Mouse (Mus musculus) intestine, embryonic 14.5 days (tissue): ENCODE results near the gene Gm10974. TPM values are rescaled to one million over a fixed set of nuclear protein-coding genes. Genes with fewer than 3 reads are reported as not detected.

ENCODE experiments used
- ATAC-seq: fragments of 200-750 bp; cut with Nextera tagmentation; replicated peaks from 2 replicates; pipeline ENCODE4 v1.8.0; 2017; ENCODE audit warnings: low read depth, moderate number of reproducible peaks, moderate TSS enrichment, moderate library complexity; ENCODE audit not compliant: low FRiP score, low TSS enrichment
- DNase-seq: peaks from one replicate; pipeline ENCODE4 v3.0.0-alpha.2; 2018; ENCODE audit warnings: low spot score
- H3K27ac ChIP-seq: fragments of 300-500 bp; sonication (generic); 2 replicates; pipeline ENCODE4 v1.5.1; 2014; ENCODE audit warnings: low read depth, mild to moderate bottlenecking, control low read depth
- H3K27me3 ChIP-seq: fragments of 300-500 bp; sonication (generic); replicated peaks from 2 replicates; pipeline ENCODE4 v1.6.1; 2014; ENCODE audit warnings: low read length, control low read depth; ENCODE audit not compliant: control insufficient read depth, insufficient read depth
- H3K36me3 ChIP-seq: fragments of 300-500 bp; sonication (generic); 2 replicates; pipeline ENCODE4 v1.6.1; 2014; ENCODE audit warnings: low read length, control low read depth; ENCODE audit not compliant: control insufficient read depth, insufficient read depth
- H3K4me1 ChIP-seq: fragments of 300-500 bp; sonication (generic); replicated peaks from 2 replicates; pipeline ENCODE4 v1.6.1; 2014; ENCODE audit warnings: low read length, control low read depth, mixed read lengths; ENCODE audit not compliant: control insufficient read depth, insufficient read depth
- H3K4me2 ChIP-seq: fragments of 300-500 bp; sonication (generic); 2 replicates; pipeline ENCODE4 v1.6.1; 2014; ENCODE audit warnings: low read length
- H3K4me3 ChIP-seq: fragments of 300-500 bp; sonication (generic); 2 replicates; pipeline ENCODE4 v1.5.1; 2014; ENCODE audit warnings: low read depth, low read length, control low read depth, mixed read lengths
- H3K9ac ChIP-seq: fragments of 300-500 bp; sonication (generic); 2 replicates; pipeline ENCODE4 v1.6.1; 2014; ENCODE audit warnings: mild to moderate bottlenecking, low read length
- H3K9me3 ChIP-seq: fragments of 300-500 bp; sonication (generic); 2 replicates; pipeline ENCODE4 v1.6.1; 2016; ENCODE audit warnings: low read length, control low read depth; ENCODE audit not compliant: control insufficient read depth
- WGBS: fragments of 180-500 bp; shearing (Covaris S2); extraction: QIAGEN DNeasy Blood & Tissue Kit; methylation state at CpG from one replicate; pipeline ENCODE4 v1.1.7; 2014; 5-methylcytosine and 5-hydroxymethylcytosine counted together
- polyA plus RNA-seq: library from polyadenylated mRNA; unstranded; fragments of >200 nt; fragmentation: Nextera tagmentation; extraction: Ambion mirVana; gene quantifications from 2 replicates; pipeline ENCODE4 v1.2.1, GENCODE M21; 2014

Gm10974 gene
- polyA plus RNA-seq, 1 experiment from 2014 or later = not detected

- H3K9me3 ChIP-seq = no peaks in the 10 kb centered on the region
- H3K36me3 ChIP-seq = peaks cover 2% of the 10 kb centered on the region; the same call in 1 of the 2 replicates
- ATAC-seq = no peak
- H3K27ac ChIP-seq = no peak overlapping the region
- no peak overlapping the region for H3K9ac ChIP-seq
- H3K4me2 ChIP-seq = no peak overlapping the region
- peaks cover 14% of the 10 kb centered on the region; the same call in 1 of the 2 replicates for H3K4me1 ChIP-seq
- no peak for DNase-seq
- H3K27me3 ChIP-seq = no peaks in the 10 kb centered on the region
- 91% methylated on average over 8 of the region's 8 CpGs for WGBS
- H3K4me3 ChIP-seq = no peak overlapping the region
These were observed 19.2 kb downstream of the Gm10974 start for GRCm38 (mm10) chr7:66384891-66385290.

- H3K9me3 ChIP-seq = no peaks in the 10 kb centered on the region
- no peak overlapping the region for H3K4me3 ChIP-seq
- H3K4me1 ChIP-seq = peaks cover 14% of the 10 kb centered on the region; the same call in 1 of the 2 replicates
- DNase-seq (no peak), ATAC-seq (no peak)
- H3K36me3 ChIP-seq = peaks cover 1% of the 10 kb centered on the region; the same call in 1 of the 2 replicates
- WGBS = 94% methylated on average over 12 of the region's 12 CpGs
- no peak overlapping the region for H3K27ac ChIP-seq
- no peaks in the 10 kb centered on the region for H3K27me3 ChIP-seq
- H3K9ac ChIP-seq = no peak overlapping the region
- no peak overlapping the region for H3K4me2 ChIP-seq
These were observed 20.1 kb downstream of the Gm10974 start for GRCm38 (mm10) chr7:66385826-66386225.

GRCm38 (mm10) chr7:66386411-66386810 is 20.7 kb downstream of the Gm10974 start:
- Histone ChIP-seq H3K36me3 (no peaks in the 10 kb centered on the region), H3K27ac (no peak overlapping the region), H3K9me3 (no peaks in the 10 kb centered on the region), H3K4me2 (no peak overlapping the region), H3K27me3 (no peaks in the 10 kb centered on the region), H3K4me3 (no peak overlapping the region), H3K9ac (no peak overlapping the region), H3K4me1 (peaks cover 14% of the 10 kb centered on the region; the same call in 1 of the 2 replicates)
- WGBS = 95% methylated on average over 6 of the region's 6 CpGs
- no peak for ATAC-seq
- DNase-seq = no peak

- Histone ChIP-seq H3K27me3 (no peaks in the 10 kb centered on the region), H3K4me1 (peaks cover 14% of the 10 kb centered on the region; the same call in 1 of the 2 replicates), H3K27ac (peak overlapping the region; percentile 66; the same call in 1 of the 2 replicates), H3K4me2 (peak overlapping the region; percentile 92), H3K9ac (peak overlapping the region; percentile 89), H3K4me3 (peak overlapping the region; percentile 71), H3K36me3 (no peaks in the 10 kb centered on the region), H3K9me3 (no peaks in the 10 kb centered on the region)
- DNase-seq = no peak
- WGBS = 2% methylated on average over 13 of the region's 13 CpGs
- ATAC-seq = peak; percentile 14; the same call in 1 of the 2 replicates
These were observed 21.7 kb downstream of the Gm10974 start for GRCm38 (mm10) chr7:66387419-66387812.

GRCm38 (mm10) chr7:66387813-66388521 is 22.3 kb downstream of the Gm10974 start, which contains the start of gene Lrrk1:
Gene Lrrk1, minus strand, starts transcription at chr7:66388350.
- Histone ChIP-seq H3K36me3 (no peaks in the 10 kb centered on the region), H3K27ac (peak within 1 kb of the TSS; percentile 66), H3K4me1 (peaks cover 14% of the 10 kb centered on the region; the same call in 1 of the 2 replicates), H3K4me2 (peak within 1 kb of the TSS; percentile 92), H3K27me3 (no peaks in the 10 kb centered on the region), H3K9ac (peak within 1 kb of the TSS; percentile 89), H3K9me3 (no peaks in the 10 kb centered on the region), H3K4me3 (peak within 1 kb of the TSS; percentile 71)
- DNase-seq = peak; percentile 83
- WGBS = under 1% methylated on average over 69 of the region's 70 CpGs
- peak; percentile 84 for ATAC-seq

GRCm38 (mm10) chr7:66388621-66389532 is 23.2 kb downstream of the Gm10974 start:
- WGBS = 12% methylated on average over 28 of the region's 28 CpGs

GRCm38 (mm10) chr7:66397288-66397687 is 31.6 kb downstream of the Gm10974 start:
- ATAC-seq = no peak
- Histone ChIP-seq H3K27me3 (no peaks in the 10 kb centered on the region), H3K4me1 (peaks cover 13% of the 10 kb centered on the region), H3K27ac (0 out of 2 replicates have a peak overlapping the region, but pooled peaks have one; percentile 38), H3K36me3 (no peaks in the 10 kb centered on the region), H3K4me3 (no peak overlapping the region), H3K4me2 (no peak overlapping the region), H3K9me3 (no peaks in the 10 kb centered on the region), H3K9ac (no peak overlapping the region)
- no peak for DNase-seq
- WGBS = 64% methylated on average over 3 of the region's 3 CpGs

More at GRCm38 (mm10) chr7:66388621-66389532, 23.2 kb downstream of the Gm10974 start:
- Histone ChIP-seq H3K9me3 (no peaks in the 10 kb centered on the region), H3K4me3 (peak overlapping the region; percentile 71), H3K36me3 (no peaks in the 10 kb centered on the region), H3K27ac (0 out of 2 replicates have a peak overlapping the region, but pooled peaks have one; percentile 66), H3K27me3 (no peaks in the 10 kb centered on the region), H3K4me1 (peaks cover 14% of the 10 kb centered on the region; the same call in 1 of the 2 replicates), H3K9ac (peak overlapping the region; percentile 89), H3K4me2 (peak overlapping the region; percentile 92)
- ATAC-seq (peak; percentile 72), DNase-seq (peak; percentile 79)

GRCm38 (mm10) chr7:66401605-66402004 is 35.9 kb downstream of the Gm10974 start:
- 55% methylated on average over 8 of the region's 8 CpGs for WGBS

More at GRCm38 (mm10) chr7:66401605-66402004, 35.9 kb downstream of the Gm10974 start:
- Histone ChIP-seq H3K4me2 (no peak overlapping the region), H3K4me1 (peaks cover 30% of the 10 kb centered on the region), H3K27me3 (no peaks in the 10 kb centered on the region), H3K27ac (no peak overlapping the region), H3K9ac (no peak overlapping the region), H3K9me3 (no peaks in the 10 kb centered on the region), H3K36me3 (no peaks in the 10 kb centered on the region), H3K4me3 (no peak overlapping the region)
- DNase-seq (no peak), ATAC-seq (no peak)
